Mouse (Mus musculus): Measurements from ENCODE around the gene Zc3h4. TPM values are rescaled to one million over a fixed set of nuclear protein-coding genes. Genes with fewer than 3 reads are reported as not detected.
A peak's percentile ranks its signal among the peaks of the same experiment; 100 is the strongest.

The Zc3h4 gene
- polyA plus RNA-seq, 1 experiment from 2014 or later, result 17.1 TPM

GRCm38 (mm10) chr7:16402968-16403948 is 2.5 kb downstream of the Zc3h4 start:
- WGBS, result 28% methylated on average over 21 of the region's 21 CpGs
- H3K27ac ChIP-seq, result peak overlapping the region; percentile 100

GRCm38 (mm10) chr7:16404315-16405072 is 3.8 kb downstream of the Zc3h4 start:
- peak overlapping the region; percentile 9; the same call in 1 of the 2 replicates for H3K9ac ChIP-seq
- H3K27me3 ChIP-seq, result no peaks in the 10 kb centered on the region
- peaks cover 35% of the 10 kb centered on the region for H3K4me1 ChIP-seq
- 77% methylated on average over 3 of the region's 3 CpGs for WGBS
- ATAC-seq (replicated peaks; ENCODE audit: low FRiP score), result no peak
- peak overlapping the region; percentile 93 for H3K27ac ChIP-seq
- peak overlapping the region; percentile 24 for H3K4me2 ChIP-seq
- 0 out of 2 replicates have a peak, but pooled peaks cover 7% of the 10 kb centered on the region for H3K36me3 ChIP-seq
- no peaks in the 10 kb centered on the region for H3K9me3 ChIP-seq (replicated peaks)
- no peak overlapping the region for H3K4me3 ChIP-seq (replicated peaks)

More at GRCm38 (mm10) chr7:16402968-16403948, 2.5 kb downstream of the Zc3h4 start:
- Histone ChIP-seq H3K9ac (peak overlapping the region; percentile 100), H3K4me3 (replicated peaks) (peak overlapping the region; percentile 97), H3K4me2 (peak overlapping the region; percentile 66), H3K9me3 (replicated peaks) (no peaks in the 10 kb centered on the region), H3K36me3 (0 out of 2 replicates have a peak, but pooled peaks cover 7% of the 10 kb centered on the region), H3K27me3 (no peaks in the 10 kb centered on the region), H3K4me1 (peaks cover 41% of the 10 kb centered on the region)
- ATAC-seq (replicated peaks; ENCODE audit: low FRiP score), result no peak

- Histone ChIP-seq H3K9ac (peak overlapping the region; percentile 9; the same call in 1 of the 2 replicates), H3K4me1 (peaks cover 35% of the 10 kb centered on the region), H3K27me3 (no peaks in the 10 kb centered on the region), H3K9me3 (replicated peaks) (no peaks in the 10 kb centered on the region), H3K36me3 (0 out of 2 replicates have a peak, but pooled peaks cover 7% of the 10 kb centered on the region), H3K4me3 (replicated peaks) (no peak overlapping the region), H3K27ac (peak overlapping the region; percentile 93), H3K4me2 (peak overlapping the region; percentile 24)
- WGBS, result 61% methylated on average over 2 of the region's 2 CpGs
- ATAC-seq (replicated peaks; ENCODE audit: low FRiP score), result no peak
Measured at GRCm38 (mm10) chr7:16405073-16405455, 4.4 kb downstream of the Zc3h4 start.

- ATAC-seq (replicated peaks; ENCODE audit: low FRiP score), result peak; percentile 50
- WGBS, result 40% methylated on average over 11 of the region's 11 CpGs
- peak overlapping the region; percentile 39 for H3K4me2 ChIP-seq
- peak overlapping the region; percentile 1; the same call in 1 of the 2 replicates for H3K4me3 ChIP-seq (replicated peaks)
- peak overlapping the region; percentile 93 for H3K27ac ChIP-seq
- 0 out of 2 replicates have a peak overlapping the region, but pooled peaks have one; percentile 9 for H3K9ac ChIP-seq
- H3K36me3 ChIP-seq, result peaks cover 11% of the 10 kb centered on the region; the same call in 1 of the 2 replicates
- no peaks in the 10 kb centered on the region for H3K27me3 ChIP-seq
- H3K4me1 ChIP-seq, result peaks cover 39% of the 10 kb centered on the region
- H3K9me3 ChIP-seq (replicated peaks), result no peaks in the 10 kb centered on the region
Measured at GRCm38 (mm10) chr7:16405516-16406351, 5.0 kb downstream of the Zc3h4 start.

GRCm38 (mm10) chr7:16406978-16407377 is 6.3 kb downstream of the Zc3h4 start:
- Histone ChIP-seq H3K9me3 (replicated peaks) (no peaks in the 10 kb centered on the region), H3K27me3 (no peaks in the 10 kb centered on the region), H3K4me1 (peaks cover 49% of the 10 kb centered on the region), H3K9ac (no peak overlapping the region), H3K36me3 (peaks cover 11% of the 10 kb centered on the region; the same call in 1 of the 2 replicates), H3K27ac (0 out of 2 replicates have a peak overlapping the region, but pooled peaks have one; percentile 6), H3K4me3 (replicated peaks) (no peak overlapping the region), H3K4me2 (no peak overlapping the region)
- WGBS, result 88% methylated on average over 3 of the region's 3 CpGs
- ATAC-seq (replicated peaks; ENCODE audit: low FRiP score), result no peak

GRCm38 (mm10) chr7:16411100-16411499 is 10.4 kb downstream of the Zc3h4 start:
- H3K4me1 ChIP-seq, result peaks cover 53% of the 10 kb centered on the region
- H3K27me3 ChIP-seq, result no peaks in the 10 kb centered on the region
- H3K36me3 ChIP-seq, result peaks cover 8% of the 10 kb centered on the region
- no peak overlapping the region for H3K4me2 ChIP-seq
- 82% methylated on average over 5 of the region's 5 CpGs for WGBS
- no peak overlapping the region for H3K4me3 ChIP-seq (replicated peaks)
- no peak overlapping the region for H3K27ac ChIP-seq
- H3K9me3 ChIP-seq (replicated peaks), result no peaks in the 10 kb centered on the region
- no peak overlapping the region for H3K9ac ChIP-seq
- ATAC-seq (replicated peaks; ENCODE audit: low FRiP score), result no peak

- Histone ChIP-seq H3K27ac (peak overlapping the region; percentile 48), H3K4me2 (no peak overlapping the region), H3K9me3 (replicated peaks) (no peaks in the 10 kb centered on the region), H3K4me1 (peaks cover 58% of the 10 kb centered on the region), H3K4me3 (replicated peaks) (no peak overlapping the region), H3K9ac (no peak overlapping the region), H3K36me3 (peaks cover 20% of the 10 kb centered on the region), H3K27me3 (no peaks in the 10 kb centered on the region)
- peak; percentile 13; the same call in 1 of the 2 replicates for ATAC-seq (replicated peaks; ENCODE audit: low FRiP score)
- WGBS, result 76% methylated on average over 8 of the region's 8 CpGs
Measured at GRCm38 (mm10) chr7:16412220-16412896, 11.6 kb downstream of the Zc3h4 start.

- peaks cover 61% of the 10 kb centered on the region for H3K4me1 ChIP-seq
- H3K9ac ChIP-seq, result no peak overlapping the region
- no peak overlapping the region for H3K4me2 ChIP-seq
- no peak for ATAC-seq (replicated peaks; ENCODE audit: low FRiP score)
- H3K4me3 ChIP-seq (replicated peaks), result no peak overlapping the region
- no peaks in the 10 kb centered on the region for H3K27me3 ChIP-seq
- 36% methylated on average over 2 of the region's 2 CpGs for WGBS
- peaks cover 24% of the 10 kb centered on the region for H3K36me3 ChIP-seq
- H3K9me3 ChIP-seq (replicated peaks), result no peaks in the 10 kb centered on the region
- H3K27ac ChIP-seq, result peak overlapping the region; percentile 39
Measured at GRCm38 (mm10) chr7:16412930-16413329, 12.2 kb downstream of the Zc3h4 start.

- H3K4me1 ChIP-seq, result peaks cover 59% of the 10 kb centered on the region
- 60% methylated on average over 3 of the region's 3 CpGs for WGBS
- peak overlapping the region; percentile 69 for H3K27ac ChIP-seq
- peaks cover 45% of the 10 kb centered on the region for H3K36me3 ChIP-seq
- ATAC-seq (replicated peaks; ENCODE audit: low FRiP score), result peak; percentile 55
- H3K9ac ChIP-seq, result no peak overlapping the region
- H3K4me3 ChIP-seq (replicated peaks), result no peak overlapping the region
- H3K9me3 ChIP-seq (replicated peaks), result no peaks in the 10 kb centered on the region
- no peaks in the 10 kb centered on the region for H3K27me3 ChIP-seq
- H3K4me2 ChIP-seq, result no peak overlapping the region
Measured at GRCm38 (mm10) chr7:16415426-16415825, 14.7 kb downstream of the Zc3h4 start.

- H3K27me3 ChIP-seq, result no peaks in the 10 kb centered on the region
- H3K4me2 ChIP-seq, result no peak overlapping the region
- no peak overlapping the region for H3K9ac ChIP-seq
- H3K27ac ChIP-seq, result no peak overlapping the region
- no peak overlapping the region for H3K4me3 ChIP-seq (replicated peaks)
- ATAC-seq (replicated peaks; ENCODE audit: low FRiP score), result no peak
- peaks cover 61% of the 10 kb centered on the region for H3K36me3 ChIP-seq
- H3K9me3 ChIP-seq (replicated peaks), result no peaks in the 10 kb centered on the region
- H3K4me1 ChIP-seq, result peaks cover 44% of the 10 kb centered on the region
- WGBS, result 79% methylated on average over 10 of the region's 10 CpGs
Measured at GRCm38 (mm10) chr7:16417141-16417771, 16.5 kb downstream of the Zc3h4 start.
